Mouse (Mus musculus): ENCODE results near the gene Nfib. TPM values are rescaled to one million over a fixed set of nuclear protein-coding genes. Genes with fewer than 3 reads are reported as not detected.

Nfib gene
- polyA plus RNA-seq, 1 experiment: 48.1 TPM

GRCm38 (mm10) chr4:82444078-82444477 is 261.5 kb downstream of the Nfib start:
- no peak for TF ChIP-seq CTCF (IDR thresholded peaks at IDR 0.05; ENCODE audit: insufficient read depth, low read length)
- TF ChIP-seq POLR2A (IDR thresholded peaks at IDR 0.05; ENCODE audit: borderline replicate concordance, extremely low read depth, low read depth, low read length): no peak
- H3K4me1 ChIP-seq (ENCODE audit: control insufficient read depth, insufficient read depth, low read length): peaks cover 24% of the 10 kb centered on the region
- H3K4me3 ChIP-seq (replicated peaks; ENCODE audit: extremely low read depth, low read depth, low read length): no peak overlapping the region
- WGBS: 26% methylated on average over 1 of the region's 1 CpGs
- no peak for DNase-seq

- Histone ChIP-seq H3K4me1 (ENCODE audit: control insufficient read depth, insufficient read depth, low read length) (peaks cover 24% of the 10 kb centered on the region), H3K4me3 (replicated peaks; ENCODE audit: extremely low read depth, low read depth, low read length) (no peak overlapping the region)
- TF ChIP-seq POLR2A (IDR thresholded peaks at IDR 0.05; ENCODE audit: borderline replicate concordance, extremely low read depth, low read depth, low read length) (no peak), CTCF (IDR thresholded peaks at IDR 0.05; ENCODE audit: insufficient read depth, low read length) (no peak)
- whole genome bisulfite sequencing: 73% methylated on average over 5 of the region's 5 CpGs
- DNase-seq: no peak
Measured at GRCm38 (mm10) chr4:82443441-82443840, 262.1 kb downstream of the Nfib start.

GRCm38 (mm10) chr4:82443003-82443402 is 262.5 kb downstream of the Nfib start:
- TF ChIP-seq POLR2A (IDR thresholded peaks at IDR 0.05; ENCODE audit: borderline replicate concordance, extremely low read depth, low read depth, low read length) (no peak), CTCF (IDR thresholded peaks at IDR 0.05; ENCODE audit: insufficient read depth, low read length) (no peak)
- WGBS: 58% methylated on average over 5 of the region's 5 CpGs
- H3K4me1 ChIP-seq (ENCODE audit: control insufficient read depth, insufficient read depth, low read length): peaks cover 25% of the 10 kb centered on the region
- DNase-seq: no peak
- no peak overlapping the region for H3K4me3 ChIP-seq (replicated peaks; ENCODE audit: extremely low read depth, low read depth, low read length)

GRCm38 (mm10) chr4:82440606-82441005 is 264.9 kb downstream of the Nfib start:
- TF ChIP-seq POLR2A (IDR thresholded peaks at IDR 0.05; ENCODE audit: borderline replicate concordance, extremely low read depth, low read depth, low read length): no peak
- no peak for TF ChIP-seq CTCF (IDR thresholded peaks at IDR 0.05; ENCODE audit: insufficient read depth, low read length)
- WGBS: 73% methylated on average over 2 of the region's 2 CpGs

GRCm38 (mm10) chr4:82439813-82440212 is 265.7 kb downstream of the Nfib start:
- H3K4me1 ChIP-seq (ENCODE audit: control insufficient read depth, insufficient read depth, low read length): peaks cover 33% of the 10 kb centered on the region
- TF ChIP-seq CTCF (IDR thresholded peaks at IDR 0.05; ENCODE audit: insufficient read depth, low read length) (no peak), POLR2A (IDR thresholded peaks at IDR 0.05; ENCODE audit: borderline replicate concordance, extremely low read depth, low read depth, low read length) (no peak)
- 51% methylated on average over 8 of the region's 8 CpGs for whole genome bisulfite sequencing

More at GRCm38 (mm10) chr4:82440606-82441005, 264.9 kb downstream of the Nfib start:
- DNase-seq: no peak
- H3K4me3 ChIP-seq (replicated peaks; ENCODE audit: extremely low read depth, low read depth, low read length): no peak overlapping the region
- H3K4me1 ChIP-seq (ENCODE audit: control insufficient read depth, insufficient read depth, low read length): peaks cover 26% of the 10 kb centered on the region

GRCm38 (mm10) chr4:82438631-82439030 is 266.9 kb downstream of the Nfib start:
- WGBS: 83% methylated on average over 5 of the region's 5 CpGs
- Histone ChIP-seq H3K4me1 (ENCODE audit: control insufficient read depth, insufficient read depth, low read length) (peaks cover 39% of the 10 kb centered on the region), H3K4me3 (replicated peaks; ENCODE audit: extremely low read depth, low read depth, low read length) (no peak overlapping the region)
- no peak for DNase-seq
- no peak for TF ChIP-seq CTCF (IDR thresholded peaks at IDR 0.05; ENCODE audit: insufficient read depth, low read length)
- TF ChIP-seq POLR2A (IDR thresholded peaks at IDR 0.05; ENCODE audit: borderline replicate concordance, extremely low read depth, low read depth, low read length): no peak

More at GRCm38 (mm10) chr4:82439813-82440212, 265.7 kb downstream of the Nfib start:
- DNase-seq: no peak
- H3K4me3 ChIP-seq (replicated peaks; ENCODE audit: extremely low read depth, low read depth, low read length): no peak overlapping the region

- H3K4me3 ChIP-seq (replicated peaks; ENCODE audit: extremely low read depth, low read depth, low read length): no peak overlapping the region
- TF ChIP-seq POLR2A (IDR thresholded peaks at IDR 0.05; ENCODE audit: borderline replicate concordance, extremely low read depth, low read depth, low read length): no peak
- TF ChIP-seq CTCF (IDR thresholded peaks at IDR 0.05; ENCODE audit: insufficient read depth, low read length): no peak
- 36% methylated on average over 12 of the region's 12 CpGs for WGBS
- DNase-seq: no peak
- peaks cover 35% of the 10 kb centered on the region for H3K4me1 ChIP-seq (ENCODE audit: control insufficient read depth, insufficient read depth, low read length)
Measured at GRCm38 (mm10) chr4:82437533-82438318, 267.8 kb downstream of the Nfib start.

GRCm38 (mm10) chr4:82436656-82437055 is 268.9 kb downstream of the Nfib start:
- TF ChIP-seq POLR2A (IDR thresholded peaks at IDR 0.05; ENCODE audit: borderline replicate concordance, extremely low read depth, low read depth, low read length): no peak
- no peak for TF ChIP-seq CTCF (IDR thresholded peaks at IDR 0.05; ENCODE audit: insufficient read depth, low read length)
- Histone ChIP-seq H3K4me1 (ENCODE audit: control insufficient read depth, insufficient read depth, low read length) (peaks cover 32% of the 10 kb centered on the region), H3K4me3 (replicated peaks; ENCODE audit: extremely low read depth, low read depth, low read length) (no peak overlapping the region)
- WGBS: 38% methylated on average over 2 of the region's 2 CpGs
- no peak for DNase-seq

GRCm38 (mm10) chr4:82435716-82436115 is 269.8 kb downstream of the Nfib start:
- WGBS: 22% methylated on average over 5 of the region's 5 CpGs
- peaks cover 33% of the 10 kb centered on the region for H3K4me1 ChIP-seq (ENCODE audit: control insufficient read depth, insufficient read depth, low read length)
- TF ChIP-seq POLR2A (IDR thresholded peaks at IDR 0.05; ENCODE audit: borderline replicate concordance, extremely low read depth, low read depth, low read length): no peak
- no peak for TF ChIP-seq CTCF (IDR thresholded peaks at IDR 0.05; ENCODE audit: insufficient read depth, low read length)
- H3K4me3 ChIP-seq (replicated peaks; ENCODE audit: extremely low read depth, low read depth, low read length): no peak overlapping the region
- peak; percentile 37 for DNase-seq

Data from lung, adult 2 months (tissue).